Mouse (Mus musculus): ENCODE measurements around the gene Trappc1. TPM values are rescaled to one million over a fixed set of nuclear protein-coding genes. Genes with fewer than 3 reads are reported as not detected.
A peak's percentile ranks its signal among the peaks of the same experiment; 100 is the strongest.

Gene Trappc1
- polyA plus RNA-seq, 1 experiment from 2014 or later = 221 TPM

DNA sequence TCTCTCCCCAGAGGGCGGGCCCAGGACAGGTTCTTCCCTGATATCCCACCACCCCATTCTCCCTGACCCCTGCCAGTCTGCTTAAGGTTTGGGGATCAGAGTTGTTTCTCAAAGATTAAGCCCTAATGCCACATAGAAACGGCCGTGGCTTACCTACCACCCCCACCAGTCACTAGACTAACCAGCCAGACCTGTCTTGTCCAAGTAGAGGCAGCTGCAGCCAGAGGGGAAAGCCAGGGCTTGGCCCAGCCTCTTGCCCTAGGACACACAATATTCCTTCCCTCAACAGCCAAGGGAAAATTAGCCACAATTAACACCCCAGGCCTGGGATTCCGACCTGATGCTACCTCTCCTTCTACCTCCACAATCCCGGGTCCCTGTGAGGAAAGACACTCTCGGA, 41.9 kb downstream of the Trappc1 start:
- Histone ChIP-seq H3K9me3 (no peaks in the 10 kb centered on the region), H3K27ac (peak overlapping the region; percentile 100), H3K4me2 (replicated peaks) (peak overlapping the region; percentile 96), H3K4me1 (replicated peaks) (peaks cover 49% of the 10 kb centered on the region), H3K9ac (replicated peaks) (peak overlapping the region; percentile 99), H3K36me3 (peaks cover 36% of the 10 kb centered on the region), H3K27me3 (no peaks in the 10 kb centered on the region), H3K4me3 (replicated peaks) (peak overlapping the region; percentile 95)
- WGBS = 21% methylated on average over 6 of the region's 6 CpGs
- peak; percentile 5; the same call in 1 of the 2 replicates for ATAC-seq

DNA sequence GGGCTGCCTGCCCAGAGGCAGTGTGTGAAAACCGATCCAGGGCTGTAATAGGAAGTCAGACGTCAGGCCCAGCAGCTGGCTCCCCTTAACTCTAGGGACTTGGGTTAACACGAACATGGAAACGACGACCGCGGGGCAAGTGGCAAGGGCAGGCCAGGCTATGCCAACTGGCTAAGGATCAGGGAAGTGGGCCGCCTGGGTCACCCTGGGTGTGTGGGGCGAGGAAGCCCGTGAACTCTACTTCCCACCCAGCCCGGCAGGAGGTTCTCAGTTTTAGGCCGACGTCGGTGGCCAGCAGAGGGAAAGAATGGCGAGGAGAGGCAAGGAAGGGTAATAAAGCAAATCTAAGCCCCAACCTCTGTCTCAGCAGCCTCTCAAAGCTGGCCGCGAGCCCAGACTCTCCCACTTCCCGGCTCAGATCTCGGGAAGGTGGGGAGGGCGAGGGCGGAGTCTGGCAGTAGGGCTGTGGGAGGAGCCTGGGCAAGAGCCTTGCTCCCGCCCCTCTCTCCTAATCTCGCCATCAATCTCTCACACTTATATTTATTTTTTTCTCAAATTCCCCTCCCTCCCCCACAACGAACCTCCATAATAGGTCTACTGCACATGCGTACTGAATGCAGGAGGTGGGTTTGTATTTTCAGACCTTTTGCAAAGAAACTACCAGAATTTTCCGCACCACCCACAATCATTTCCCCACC, 42.5 kb downstream of the Trappc1 start:
- Histone ChIP-seq H3K4me2 (replicated peaks) (peak overlapping the region; percentile 96), H3K4me3 (replicated peaks) (peak overlapping the region; percentile 95), H3K9me3 (no peaks in the 10 kb centered on the region), H3K27ac (peak overlapping the region; percentile 100), H3K9ac (replicated peaks) (peak overlapping the region; percentile 99), H3K4me1 (replicated peaks) (peaks cover 55% of the 10 kb centered on the region), H3K36me3 (peaks cover 30% of the 10 kb centered on the region), H3K27me3 (no peaks in the 10 kb centered on the region)
- peak; percentile 83 for ATAC-seq
- WGBS = under 1% methylated on average over 26 of the region's 26 CpGs

DNA sequence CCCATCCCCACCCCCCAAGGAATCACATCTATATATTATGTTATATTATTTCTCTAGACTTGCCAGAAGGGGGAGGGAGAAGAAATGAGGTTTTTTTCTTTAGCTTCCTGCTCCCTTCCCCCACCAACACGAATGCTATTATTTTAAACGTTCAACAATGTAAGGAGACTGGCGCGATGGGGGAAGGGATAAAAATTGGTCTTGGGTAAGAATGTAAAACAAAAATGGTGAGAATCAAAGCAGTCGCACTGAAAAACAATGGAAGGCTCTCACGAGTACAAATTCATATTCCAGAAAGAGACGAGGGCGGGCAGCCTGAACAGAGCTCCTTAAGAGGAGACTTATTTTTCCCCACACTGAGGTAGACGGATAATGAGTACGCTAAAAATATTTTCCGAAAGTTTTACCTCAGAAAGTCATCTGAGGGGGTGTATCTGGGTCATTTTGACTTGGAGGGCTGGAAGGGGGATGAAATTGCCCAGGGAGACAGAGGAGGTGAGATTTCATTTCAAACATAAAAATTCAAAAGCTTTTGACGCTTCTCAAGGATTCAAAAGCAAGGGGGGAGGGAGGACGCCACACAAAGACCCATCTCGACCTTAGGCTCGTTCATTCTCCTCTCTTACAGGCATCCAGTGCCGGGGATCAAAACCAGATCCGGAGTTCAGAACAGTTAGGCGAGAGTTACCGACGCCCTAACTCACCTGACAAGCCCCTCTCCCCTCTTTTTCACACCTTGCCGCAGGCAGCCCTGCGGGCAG, 43.3 kb downstream of the Trappc1 start:
- WGBS = under 1% methylated on average over 22 of the region's 22 CpGs
- Histone ChIP-seq H3K4me1 (replicated peaks) (peaks cover 62% of the 10 kb centered on the region), H3K36me3 (peaks cover 23% of the 10 kb centered on the region), H3K9me3 (no peaks in the 10 kb centered on the region), H3K27ac (peak overlapping the region; percentile 100), H3K4me3 (replicated peaks) (peak overlapping the region; percentile 95), H3K27me3 (no peaks in the 10 kb centered on the region), H3K4me2 (replicated peaks) (peak overlapping the region; percentile 96), H3K9ac (replicated peaks) (peak overlapping the region; percentile 99)
- ATAC-seq = 0 out of 2 replicates have a peak, but pooled peaks have one; percentile 1

DNA sequence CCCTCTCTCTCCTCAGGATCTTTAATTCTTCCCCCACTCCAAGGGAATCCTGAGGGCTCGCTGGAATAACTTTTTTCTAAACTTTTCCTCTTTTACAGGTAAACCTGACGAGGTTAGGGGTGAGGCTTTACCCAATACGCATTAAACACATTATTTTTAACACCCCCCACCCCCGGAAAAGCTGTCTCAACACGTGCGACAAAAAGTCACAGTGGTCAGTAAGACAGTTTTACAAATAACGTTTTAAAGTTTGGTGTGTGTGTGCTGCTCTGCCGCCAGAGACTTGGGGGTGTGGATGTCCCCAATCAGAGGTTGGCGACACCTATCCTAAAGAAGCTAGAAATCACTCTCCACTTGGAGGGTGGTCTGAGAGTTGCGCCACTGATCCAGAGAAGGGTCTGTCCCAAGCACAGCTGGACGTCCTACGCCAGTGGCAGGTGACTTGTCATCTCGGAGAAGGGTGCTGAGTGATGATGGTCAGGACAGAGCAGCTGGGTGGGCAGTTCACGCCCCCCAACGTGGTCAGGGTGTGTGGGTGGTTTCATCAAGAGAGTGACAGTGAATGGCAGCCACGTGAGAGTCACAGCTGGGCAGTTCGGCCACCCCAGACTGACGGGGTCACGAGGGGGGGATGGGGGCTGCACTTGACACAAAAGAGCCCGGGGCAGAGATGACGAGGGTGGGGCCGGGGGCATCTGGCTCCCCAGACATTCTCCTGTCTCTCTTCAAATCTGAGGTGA, 44.0 kb downstream of the Trappc1 start:
- Histone ChIP-seq H3K4me2 (replicated peaks) (peak overlapping the region; percentile 96), H3K4me3 (replicated peaks) (peak overlapping the region; percentile 95), H3K4me1 (replicated peaks) (peaks cover 70% of the 10 kb centered on the region), H3K27me3 (no peaks in the 10 kb centered on the region), H3K9me3 (no peaks in the 10 kb centered on the region), H3K36me3 (peaks cover 16% of the 10 kb centered on the region), H3K27ac (peak overlapping the region; percentile 100), H3K9ac (replicated peaks) (peak overlapping the region; percentile 99)
- no peak for ATAC-seq
- under 1% methylated on average over 22 of the region's 22 CpGs for WGBS

DNA sequence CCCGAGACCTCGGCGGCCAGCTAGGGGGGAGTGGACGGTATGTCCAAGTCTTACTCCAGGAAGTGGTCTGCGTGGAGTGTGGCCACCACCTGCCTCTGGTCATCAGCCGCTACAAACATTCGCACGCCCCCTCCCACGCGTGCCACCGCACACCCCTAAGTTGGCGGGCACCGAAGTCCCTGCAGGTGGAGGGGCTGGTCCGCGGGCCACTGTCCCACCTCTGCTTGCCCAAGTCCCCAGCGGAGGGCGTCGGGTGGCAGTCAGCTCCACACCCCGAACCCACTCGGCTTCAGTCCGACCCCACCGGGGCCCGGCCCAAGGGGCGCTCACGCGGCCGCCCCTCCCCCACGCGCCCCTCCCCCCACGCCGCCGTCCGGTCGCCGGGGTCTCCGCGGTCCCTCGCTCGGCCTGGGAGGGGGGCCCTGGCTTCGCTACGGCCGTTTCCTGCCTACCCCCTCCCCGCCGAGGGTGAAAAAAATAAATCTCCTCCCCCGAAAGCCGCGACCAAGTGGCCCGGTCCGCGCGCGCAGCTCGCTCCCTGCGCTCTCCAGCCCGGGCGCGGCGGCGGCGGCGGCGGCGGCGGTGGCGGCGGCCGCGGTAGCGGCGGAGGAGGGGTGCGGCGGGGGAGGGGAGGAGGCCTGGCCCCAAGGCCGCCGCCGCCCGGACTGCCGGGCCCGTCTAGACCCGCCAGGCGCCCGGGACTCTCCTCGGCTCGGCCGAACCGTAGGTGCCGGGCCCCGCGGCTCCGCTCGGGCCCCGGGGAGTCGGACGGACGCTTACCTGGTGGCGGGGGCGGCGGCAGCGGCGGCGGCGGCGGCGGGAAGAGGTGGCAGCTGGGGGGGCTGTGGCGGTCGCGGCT, 44.8 kb downstream of the Trappc1 start:
- ATAC-seq = peak; percentile 7; the same call in 1 of the 2 replicates
- Histone ChIP-seq H3K9me3 (no peaks in the 10 kb centered on the region), H3K27ac (peak overlapping the region; percentile 100), H3K4me2 (replicated peaks) (peak overlapping the region; percentile 96), H3K27me3 (no peaks in the 10 kb centered on the region), H3K9ac (replicated peaks) (peak overlapping the region; percentile 99), H3K4me3 (replicated peaks) (peak overlapping the region; percentile 95), H3K4me1 (replicated peaks) (peaks cover 70% of the 10 kb centered on the region), H3K36me3 (peaks cover 14% of the 10 kb centered on the region)
- WGBS = under 1% methylated on average over 46 of the region's 106 CpGs

DNA sequence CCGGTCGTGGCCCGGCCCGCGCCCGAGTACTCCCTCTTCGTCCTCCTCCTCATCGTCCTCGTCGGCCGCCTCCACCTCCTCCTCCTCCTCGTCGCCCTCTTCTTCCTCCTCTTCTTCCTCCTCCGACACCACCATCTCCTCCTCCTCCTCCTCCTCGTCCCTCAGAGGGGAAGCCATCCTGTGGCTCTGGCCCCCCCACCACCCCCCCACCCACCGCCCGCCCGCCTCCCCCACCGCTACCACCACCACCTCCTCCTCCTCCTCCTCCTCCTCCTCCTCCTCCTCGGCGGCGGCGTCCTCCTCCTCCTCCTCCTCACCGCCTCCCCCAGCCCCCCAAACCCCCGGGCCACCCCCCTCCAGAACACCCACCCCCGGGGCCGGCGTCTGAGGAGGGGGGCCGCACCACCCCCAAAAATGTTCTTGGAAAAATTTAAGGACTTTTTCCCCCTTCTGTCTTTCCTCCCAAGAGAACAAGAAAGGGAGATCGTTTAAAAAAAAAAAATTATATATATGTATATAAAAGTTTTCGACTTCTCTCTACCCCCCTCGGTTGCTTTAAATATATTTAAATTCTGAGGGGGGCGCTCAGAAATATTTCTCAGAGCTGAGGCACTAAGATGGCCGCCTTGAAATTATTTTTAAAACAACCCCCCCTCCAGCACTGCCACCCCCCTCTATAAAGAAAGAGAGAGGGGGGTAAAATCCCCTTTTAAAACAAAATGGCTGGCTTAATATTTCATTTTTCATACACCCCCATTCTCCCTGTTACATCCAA, 45.6 kb downstream of the Trappc1 start, which contains the start of gene Chd3:
Chd3 (minus strand) TSS at position 192 of the 775 bp plus-strand sequence.
- Histone ChIP-seq H3K4me2 (replicated peaks) (peak within 1 kb of the TSS; percentile 96), H3K36me3 (peaks cover 9% of the 10 kb centered on the region; the same call in 1 of the 2 replicates), H3K9me3 (no peaks in the 10 kb centered on the region), H3K27me3 (no peaks in the 10 kb centered on the region), H3K9ac (replicated peaks) (peak within 1 kb of the TSS; percentile 99), H3K4me1 (replicated peaks) (peaks cover 62% of the 10 kb centered on the region), H3K4me3 (replicated peaks) (peak within 1 kb of the TSS; percentile 95), H3K27ac (peak within 1 kb of the TSS; percentile 100)
- WGBS = under 1% methylated on average over 24 of the region's 34 CpGs
- no peak for ATAC-seq

DNA sequence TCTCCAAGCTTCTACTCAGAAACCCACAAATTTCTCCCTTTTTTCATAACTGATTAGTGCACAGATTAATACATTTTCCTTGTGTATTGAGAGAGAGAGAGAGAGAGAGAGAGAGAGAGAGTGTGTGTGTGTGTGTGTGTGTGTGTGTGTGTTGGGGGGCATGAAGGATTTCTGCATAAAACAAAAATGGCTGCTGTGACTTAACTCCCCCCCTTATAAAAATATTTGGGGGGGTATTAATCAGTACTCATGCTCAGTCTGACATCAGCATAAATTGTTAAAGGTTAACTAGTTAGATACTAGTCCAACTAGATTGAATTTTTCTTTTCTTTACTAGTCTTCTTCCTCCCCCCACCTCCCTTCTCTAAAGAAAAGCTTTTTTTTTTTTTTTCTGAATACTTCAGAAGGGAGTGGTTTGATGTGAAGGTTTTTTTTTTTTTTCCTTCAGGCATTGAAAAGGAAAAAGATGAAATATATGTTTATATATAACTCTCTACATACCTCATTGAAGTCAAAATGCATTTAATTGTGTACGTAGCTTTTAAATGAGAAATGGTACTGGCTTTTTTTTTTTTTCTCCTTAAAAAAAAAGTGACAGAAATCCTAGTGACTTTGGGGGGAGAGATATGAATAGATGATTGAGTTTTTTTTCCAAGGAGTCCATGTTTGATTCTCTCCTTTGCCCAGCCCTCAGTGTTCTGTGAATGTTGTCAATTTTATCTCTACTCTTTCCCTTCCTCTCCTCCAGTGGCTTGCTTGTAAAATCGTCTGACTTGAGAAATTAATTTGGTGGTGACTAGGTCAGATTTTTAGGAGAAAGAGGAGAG, 46.4 kb downstream of the Trappc1 start:
- peak overlapping the region; percentile 99 for H3K9ac ChIP-seq (replicated peaks)
- peak overlapping the region; percentile 95 for H3K4me3 ChIP-seq (replicated peaks)
- H3K4me1 ChIP-seq (replicated peaks) = peaks cover 54% of the 10 kb centered on the region
- peak overlapping the region; percentile 96 for H3K4me2 ChIP-seq (replicated peaks)
- peak overlapping the region; percentile 100 for H3K27ac ChIP-seq
- peaks cover 9% of the 10 kb centered on the region; the same call in 1 of the 2 replicates for H3K36me3 ChIP-seq
- no peaks in the 10 kb centered on the region for H3K27me3 ChIP-seq
- WGBS = 23% methylated on average over 2 of the region's 2 CpGs
- ATAC-seq = no peak
- H3K9me3 ChIP-seq = no peaks in the 10 kb centered on the region

DNA sequence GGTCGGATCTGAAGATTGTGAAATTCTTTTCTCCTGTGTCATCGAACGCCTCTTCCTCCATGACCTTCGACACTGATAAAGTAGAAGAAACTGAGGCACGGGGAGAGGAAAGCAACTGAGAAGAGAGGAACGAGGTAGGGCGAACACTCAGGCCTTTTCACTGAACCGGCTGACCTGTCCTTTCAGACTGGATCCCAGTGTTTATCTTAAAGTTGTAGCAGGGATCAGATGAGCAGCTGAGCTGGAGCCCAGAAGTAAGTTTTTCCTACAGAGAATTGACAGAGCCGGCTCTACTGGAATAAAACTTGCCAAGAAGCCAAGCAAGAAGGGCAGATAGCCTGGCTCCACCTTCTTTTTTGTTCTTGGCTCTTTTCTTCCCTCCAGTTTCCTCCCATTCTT, 47.0 kb downstream of the Trappc1 start:
- Histone ChIP-seq H3K27me3 (no peaks in the 10 kb centered on the region), H3K9me3 (no peaks in the 10 kb centered on the region), H3K4me3 (replicated peaks) (peak overlapping the region; percentile 19; the same call in 1 of the 2 replicates), H3K4me2 (replicated peaks) (peak overlapping the region; percentile 42), H3K27ac (peak overlapping the region; percentile 79), H3K9ac (replicated peaks) (peak overlapping the region; percentile 48; the same call in 1 of the 2 replicates), H3K36me3 (peaks cover 12% of the 10 kb centered on the region), H3K4me1 (replicated peaks) (peaks cover 48% of the 10 kb centered on the region)
- WGBS = 12% methylated on average over 9 of the region's 9 CpGs
- ATAC-seq = no peak

DNA sequence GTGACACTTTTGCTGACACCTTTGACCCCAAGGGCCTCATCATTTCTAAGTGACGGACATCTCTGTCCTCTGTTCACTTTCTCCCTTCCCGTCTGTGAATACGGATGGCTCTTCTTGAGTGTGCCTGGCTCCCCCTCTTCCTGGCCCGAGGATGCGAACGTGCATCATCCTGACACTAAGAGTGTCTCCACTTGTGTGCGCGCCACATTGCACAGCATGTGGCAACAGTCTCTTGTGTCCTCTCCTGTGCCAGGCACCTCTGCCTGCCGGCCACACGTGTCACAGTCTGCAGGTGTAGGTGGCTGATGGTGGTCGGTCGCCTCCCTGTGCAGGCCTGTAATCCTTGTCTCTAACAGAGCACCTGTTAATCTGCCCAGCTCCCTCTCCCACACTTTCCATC, 47.8 kb downstream of the Trappc1 start:
- Histone ChIP-seq H3K27me3 (no peaks in the 10 kb centered on the region), H3K9me3 (no peaks in the 10 kb centered on the region), H3K4me2 (replicated peaks) (peak overlapping the region; percentile 42), H3K36me3 (peaks cover 13% of the 10 kb centered on the region), H3K4me1 (replicated peaks) (peaks cover 43% of the 10 kb centered on the region), H3K9ac (replicated peaks) (peak overlapping the region; percentile 48), H3K27ac (peak overlapping the region; percentile 79), H3K4me3 (replicated peaks) (peak overlapping the region; percentile 19)
- no peak for ATAC-seq
- 21% methylated on average over 12 of the region's 12 CpGs for WGBS
